Mouse (Mus musculus) C2C12 (cell line): ENCODE measurements around the gene Pgam2. TPM values are rescaled to one million over a fixed set of nuclear protein-coding genes. Genes with fewer than 3 reads are reported as not detected.

ENCODE experiments used
- H3K27me3 ChIP-seq: one replicate; pipeline ENCODE4 v1.6.1; 2011; ENCODE audit not compliant: control insufficient read depth, insufficient read depth, insufficient read length
- H3K36me3 ChIP-seq: one replicate; pipeline ENCODE4 v1.6.1; 2011; ENCODE audit not compliant: control insufficient read depth, insufficient read depth
- H3K4me3 ChIP-seq: one replicate; pipeline ENCODE4 v1.5.1; 2011; ENCODE audit warnings: mild to moderate bottlenecking, control low read depth; ENCODE audit not compliant: poor library complexity, insufficient read depth, severe bottlenecking
- H3K79me2 ChIP-seq: one replicate; pipeline ENCODE4 v1.6.1; 2011; ENCODE audit not compliant: control insufficient read depth, insufficient read depth
- H3K79me3 ChIP-seq: one replicate; pipeline ENCODE4 v1.6.1; 2011; ENCODE audit warnings: low read depth, control low read depth
- H3ac ChIP-seq: one replicate; pipeline ENCODE3; 2011; ENCODE audit warnings: low read depth; ENCODE audit not compliant: control insufficient read depth, insufficient read length
- CEBPB ChIP-seq: IDR thresholded peaks from one replicate; pipeline ENCODE4 v1.6.1; 2011; ENCODE audit warnings: low read depth, mild to moderate bottlenecking, control low read depth, moderate library complexity
- CTCF ChIP-seq: IDR thresholded peaks from one replicate; pipeline ENCODE4 v1.5.1; 2011; ENCODE audit not compliant: control insufficient read depth, insufficient read depth, insufficient read length
- FOSL1 ChIP-seq: IDR thresholded peaks from one replicate; pipeline ENCODE4 v1.8.0; 2011; ENCODE audit warnings: mild to moderate bottlenecking, low read length; ENCODE audit not compliant: poor library complexity, insufficient read depth, severe bottlenecking
- MAX ChIP-seq: IDR thresholded peaks from one replicate; pipeline ENCODE4 v1.6.1; 2011; ENCODE audit warnings: mild to moderate bottlenecking, control low read depth
- MYOD1 ChIP-seq: IDR thresholded peaks from one replicate; pipeline ENCODE4 v1.6.1; 2011; ENCODE audit warnings: low read depth; ENCODE audit not compliant: control insufficient read depth, insufficient read length
- MYOG ChIP-seq: IDR thresholded peaks from one replicate; pipeline ENCODE4 v1.6.1; 2011; ENCODE audit not compliant: control insufficient read depth, insufficient read length; ENCODE audit errors: extremely low read depth
- USF1 ChIP-seq: IDR thresholded peaks from one replicate; pipeline ENCODE4 v1.6.1; 2011; ENCODE audit warnings: low read depth, mild to moderate bottlenecking, control low read depth, moderate library complexity
- polyA plus RNA-seq: library from polyadenylated mRNA; unstranded; fragments of >200 nt; fragmentation: generic; extraction: Trizol; gene quantifications from one replicate; pipeline ENCODE4 v1.2.1, GENCODE M21; 2012; ENCODE audit warnings: missing spikeins

Gene Pgam2
- polyA plus RNA-seq, 1 experiment: 3.3 TPM

DNA sequence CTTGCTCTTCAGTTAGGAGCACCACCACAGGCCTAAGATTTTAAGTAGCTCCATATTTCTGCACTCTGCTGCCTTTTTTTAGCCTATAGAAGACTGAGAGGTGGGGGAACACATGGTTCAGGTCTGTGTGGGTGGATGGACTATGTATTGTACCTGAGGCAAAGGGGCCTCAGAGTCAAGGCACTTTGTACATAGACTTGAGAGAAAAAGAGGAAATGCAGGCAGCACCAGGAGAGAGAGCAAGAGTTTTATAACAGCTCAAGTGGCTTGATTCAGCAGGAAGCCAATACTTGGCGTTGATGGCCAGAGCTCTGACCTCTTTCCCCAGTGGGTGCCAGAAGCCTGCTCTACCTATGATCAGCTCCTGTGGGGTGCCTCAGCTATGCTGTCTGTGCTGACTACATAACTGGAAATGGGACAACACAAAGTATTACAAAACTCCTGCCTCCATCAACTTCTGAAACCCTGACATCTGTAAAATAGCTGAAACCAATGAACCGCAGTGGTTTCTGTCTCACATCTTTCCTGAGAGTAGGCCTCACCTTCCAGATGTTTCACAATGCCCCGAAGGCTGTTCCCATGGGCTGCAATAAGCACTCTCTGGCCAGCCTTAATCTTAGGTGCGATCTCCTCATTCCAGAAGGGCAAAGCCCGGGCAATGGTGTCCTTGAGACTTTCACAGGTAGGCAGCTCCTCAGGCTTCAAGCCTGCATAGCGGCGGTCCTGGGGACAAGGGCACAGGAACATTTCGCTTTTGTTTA is 896 bp downstream of the Pgam2 start:
- Histone ChIP-seq H3K79me2 (no peaks in the 10 kb centered on the region), H3K79me3 (no peaks in the 10 kb centered on the region), H3K36me3 (peaks cover 35% of the 10 kb centered on the region), H3K27me3 (no peaks in the 10 kb centered on the region), H3ac (no peak overlapping the region), H3K4me3 (no peak overlapping the region)
- TF ChIP-seq MYOD1 (no peak), USF1 (no peak), FOSL1 (no peak), MAX (no peak), CTCF (no peak), MYOG (no peak), CEBPB (no peak)

- Histone ChIP-seq H3K4me3 (no peak overlapping the region), H3K79me3 (no peaks in the 10 kb centered on the region)
- TF ChIP-seq FOSL1 (no peak), MYOD1 (no peak), USF1 (no peak), MAX (no peak), CEBPB (no peak), MYOG (no peak), CTCF (no peak)
Observed at GRCm38 (mm10) chr11:5802005-5802404, 1.5 kb downstream of the Pgam2 start.

GRCm38 (mm10) chr11:5801511-5801910 is 2.0 kb downstream of the Pgam2 start:
- Histone ChIP-seq H3ac (no peak overlapping the region), H3K36me3 (peaks cover 46% of the 10 kb centered on the region), H3K27me3 (no peaks in the 10 kb centered on the region), H3K4me3 (no peak overlapping the region), H3K79me3 (no peaks in the 10 kb centered on the region), H3K79me2 (no peaks in the 10 kb centered on the region)
- TF ChIP-seq MAX (no peak), CTCF (no peak), MYOG (no peak), MYOD1 (no peak), FOSL1 (no peak), USF1 (no peak)

More at GRCm38 (mm10) chr11:5802005-5802404, 1.5 kb downstream of the Pgam2 start:
- Histone ChIP-seq H3K79me2 (no peaks in the 10 kb centered on the region), H3K27me3 (no peaks in the 10 kb centered on the region), H3K36me3 (peaks cover 41% of the 10 kb centered on the region), H3ac (no peak overlapping the region)

DNA sequence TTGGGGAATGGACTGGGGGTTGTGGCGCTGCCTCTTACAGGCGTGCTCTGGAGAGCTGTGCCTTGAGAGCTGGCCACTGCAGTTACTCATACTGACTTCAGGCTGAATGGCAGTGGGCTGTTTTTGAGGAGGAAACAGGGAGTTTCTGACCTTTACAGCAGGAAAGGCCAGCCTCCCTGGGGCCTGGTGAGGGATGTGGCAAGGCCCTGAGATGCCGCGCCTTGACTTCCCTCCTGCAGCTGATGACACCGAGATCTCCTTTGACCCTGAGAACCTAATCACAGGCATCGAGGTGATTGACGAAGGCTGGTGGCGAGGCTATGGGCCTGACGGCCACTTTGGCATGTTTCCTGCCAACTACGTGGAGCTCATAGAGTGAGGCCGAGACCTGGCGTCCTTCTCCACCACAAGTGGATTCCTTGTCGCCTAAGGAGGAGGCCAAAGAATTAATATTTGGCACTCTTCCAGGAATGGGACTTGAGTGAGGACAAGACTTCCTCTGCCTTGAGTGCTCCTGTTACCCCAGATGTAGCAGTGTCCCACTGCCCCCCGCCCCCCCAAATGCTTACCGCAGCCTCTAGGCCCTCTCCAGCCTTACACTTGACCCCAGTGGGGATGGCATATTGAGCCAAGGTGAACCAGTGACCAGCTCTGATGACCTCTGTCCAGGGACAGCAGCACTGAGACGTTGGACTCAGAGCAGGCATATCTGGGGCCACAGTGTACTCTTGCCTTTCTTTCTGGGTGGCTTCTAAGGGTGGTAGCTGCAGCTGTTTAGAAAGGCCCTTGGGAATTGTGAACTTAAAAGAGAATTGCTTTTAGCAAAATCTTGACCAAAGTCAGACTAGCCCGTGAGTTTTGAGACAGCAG is 3.7 kb downstream of the Pgam2 start:
- Histone ChIP-seq H3ac (no peak overlapping the region), H3K36me3 (peaks cover 53% of the 10 kb centered on the region), H3K4me3 (no peak overlapping the region), H3K79me3 (no peaks in the 10 kb centered on the region), H3K79me2 (no peaks in the 10 kb centered on the region), H3K27me3 (no peaks in the 10 kb centered on the region)
- no peak for TF ChIP-seq CEBPB
- no peak for TF ChIP-seq CTCF

DNA sequence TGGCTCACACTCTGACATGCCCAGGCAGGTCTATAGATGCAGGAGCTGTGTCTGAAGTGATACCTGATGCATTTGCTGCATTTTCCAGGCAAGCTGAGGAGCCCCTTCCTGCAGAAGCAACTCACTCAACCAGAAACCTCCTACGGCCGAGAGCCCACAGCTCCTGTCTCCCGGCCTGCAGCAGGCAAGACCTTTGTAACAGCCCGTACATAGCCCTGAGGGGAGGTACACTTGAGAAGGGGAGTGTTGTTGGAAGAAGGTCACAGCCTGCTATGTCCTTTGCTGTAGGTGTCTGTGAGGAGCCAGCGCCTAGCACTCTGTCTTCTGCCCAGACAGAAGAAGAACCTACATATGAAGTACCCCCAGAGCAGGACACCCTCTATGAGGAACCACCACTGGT is 5.6 kb downstream of the Pgam2 start:
- Histone ChIP-seq H3K27me3 (no peaks in the 10 kb centered on the region), H3K79me2 (no peaks in the 10 kb centered on the region), H3K36me3 (peaks cover 63% of the 10 kb centered on the region), H3ac (no peak overlapping the region), H3K4me3 (no peak overlapping the region), H3K79me3 (no peaks in the 10 kb centered on the region)
- TF ChIP-seq MYOD1 (no peak), CTCF (no peak), MAX (no peak), USF1 (no peak), MYOG (no peak), CEBPB (no peak), FOSL1 (no peak)

DNA sequence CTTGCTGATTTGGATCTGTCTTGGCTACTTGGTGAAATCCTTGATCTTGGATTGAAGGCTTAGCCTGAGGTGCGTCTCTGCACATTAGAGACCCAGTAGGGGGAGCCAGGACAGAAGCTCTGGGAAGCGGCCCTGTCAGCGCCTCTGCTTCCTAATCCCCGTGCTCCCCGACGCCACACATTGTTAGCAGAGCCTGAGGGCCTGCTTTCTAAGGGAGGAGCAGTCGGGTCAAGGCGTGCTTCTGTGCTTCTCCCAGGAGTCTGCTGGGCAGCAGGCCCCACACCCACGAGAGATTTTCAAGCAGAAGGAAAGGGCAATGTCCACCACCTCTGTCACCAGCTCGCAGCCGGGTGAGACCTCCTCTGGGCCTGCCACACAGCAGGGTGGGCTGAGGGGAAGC is 6.2 kb downstream of the Pgam2 start:
- Histone ChIP-seq H3K36me3 (peaks cover 69% of the 10 kb centered on the region), H3ac (no peak overlapping the region), H3K4me3 (no peak overlapping the region), H3K27me3 (no peaks in the 10 kb centered on the region), H3K79me2 (no peaks in the 10 kb centered on the region), H3K79me3 (no peaks in the 10 kb centered on the region)
- TF ChIP-seq MAX (no peak), CTCF (no peak), USF1 (no peak), MYOD1 (no peak), FOSL1 (no peak), MYOG (no peak), CEBPB (no peak)
